Mouse (Mus musculus): Measurements from ENCODE around the gene Glt8d2. TPM values are rescaled to one million over a fixed set of nuclear protein-coding genes. Genes with fewer than 3 reads are reported as not detected.

Glt8d2 gene
- polyA plus RNA-seq, 1 experiment = not detected

GRCm38 (mm10) chr10:82662267-82662990 lies 28.0 kb downstream of the Glt8d2 start:
- Histone ChIP-seq H3K27ac (ENCODE audit: control insufficient read depth, insufficient read depth, low read depth, low read length, poor library complexity) (no peak overlapping the region), H3K4me3 (replicated peaks; ENCODE audit: control insufficient read depth, low read depth, low read length) (no peak overlapping the region), H3K4me1 (ENCODE audit: control insufficient read depth, insufficient read depth, low read length) (peaks cover 3% of the 10 kb centered on the region; the same call in 1 of the 2 replicates)
- WGBS = 23% methylated on average over 14 of the region's 14 CpGs
- no peak for TF ChIP-seq CTCF (IDR thresholded peaks at IDR 0.05; ENCODE audit: control insufficient read depth, insufficient read depth, low read length)
- TF ChIP-seq POLR2A (IDR thresholded peaks at IDR 0.05; ENCODE audit: borderline replicate concordance, control insufficient read depth, low read depth, low read length) = no peak

DNA sequence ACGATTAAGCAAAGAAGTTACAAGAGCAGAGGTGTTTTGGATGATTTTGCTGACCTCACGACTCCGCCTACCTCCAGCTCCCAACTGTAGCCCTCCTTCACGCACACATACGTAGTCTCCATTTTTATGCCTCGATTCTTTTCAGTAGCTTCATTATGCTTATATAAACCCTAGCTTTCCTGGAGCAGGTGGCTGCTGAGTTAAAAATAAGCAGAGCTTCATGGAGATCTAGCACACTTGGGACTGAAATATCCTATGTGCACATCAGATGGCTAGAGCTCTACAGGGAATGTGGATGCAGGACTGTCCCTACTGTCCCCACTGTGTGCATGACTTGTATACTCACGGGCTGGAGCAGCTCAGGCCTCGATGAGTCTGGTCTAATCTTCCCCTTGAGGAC lies 28.6 kb downstream of the Glt8d2 start:
- Histone ChIP-seq H3K27ac (ENCODE audit: control insufficient read depth, insufficient read depth, low read depth, low read length, poor library complexity) (no peak overlapping the region), H3K4me1 (ENCODE audit: control insufficient read depth, insufficient read depth, low read length) (peaks cover 3% of the 10 kb centered on the region; the same call in 1 of the 2 replicates), H3K4me3 (replicated peaks; ENCODE audit: control insufficient read depth, low read depth, low read length) (no peak overlapping the region)
- WGBS = 48% methylated on average over 8 of the region's 8 CpGs
- TF ChIP-seq CTCF (IDR thresholded peaks at IDR 0.05; ENCODE audit: control insufficient read depth, insufficient read depth, low read length) (no peak), POLR2A (IDR thresholded peaks at IDR 0.05; ENCODE audit: borderline replicate concordance, control insufficient read depth, low read depth, low read length) (no peak)

DNA sequence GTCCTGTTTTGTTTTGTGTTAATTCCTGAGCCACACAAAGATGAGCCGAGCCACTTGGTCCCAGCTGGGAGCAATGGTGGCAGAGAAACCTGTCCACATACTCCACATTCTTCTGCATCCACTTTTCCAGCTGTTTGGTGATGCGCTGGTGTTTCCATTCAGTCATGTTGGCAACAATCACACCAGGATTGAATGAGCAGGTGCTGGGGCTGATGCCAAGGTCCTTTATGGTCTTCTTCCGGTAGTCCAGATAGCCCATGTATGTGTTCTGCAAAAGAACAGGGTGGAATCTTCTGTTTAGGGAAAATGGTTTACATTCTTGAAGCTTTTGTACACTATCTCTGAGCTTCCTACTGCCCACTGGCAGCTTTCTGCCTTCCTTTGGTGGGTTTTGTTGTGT lies 35.9 kb downstream of the Glt8d2 start:
- no peak overlapping the region for H3K27ac ChIP-seq (ENCODE audit: control insufficient read depth, insufficient read depth, low read depth, low read length, poor library complexity)
- no peaks in the 10 kb centered on the region for H3K4me1 ChIP-seq (ENCODE audit: control insufficient read depth, insufficient read depth, low read length)
- TF ChIP-seq POLR2A (IDR thresholded peaks at IDR 0.05; ENCODE audit: borderline replicate concordance, control insufficient read depth, low read depth, low read length) (no peak), CTCF (IDR thresholded peaks at IDR 0.05; ENCODE audit: control insufficient read depth, insufficient read depth, low read length) (no peak)
- 80% methylated on average over 3 of the region's 3 CpGs for WGBS
- H3K4me3 ChIP-seq (replicated peaks; ENCODE audit: control insufficient read depth, low read depth, low read length) = no peak overlapping the region

- 76% methylated on average over 5 of the region's 5 CpGs for WGBS
- no peaks in the 10 kb centered on the region for H3K4me1 ChIP-seq (ENCODE audit: control insufficient read depth, insufficient read depth, low read length)
- no peak overlapping the region for H3K27ac ChIP-seq (ENCODE audit: control insufficient read depth, insufficient read depth, low read depth, low read length, poor library complexity)
- TF ChIP-seq POLR2A (IDR thresholded peaks at IDR 0.05; ENCODE audit: borderline replicate concordance, control insufficient read depth, low read depth, low read length) (no peak), CTCF (IDR thresholded peaks at IDR 0.05; ENCODE audit: control insufficient read depth, insufficient read depth, low read length) (no peak)
- H3K4me3 ChIP-seq (replicated peaks; ENCODE audit: control insufficient read depth, low read depth, low read length) = no peak overlapping the region
These were observed 37.8 kb downstream of the Glt8d2 start for GRCm38 (mm10) chr10:82652625-82653024.

DNA sequence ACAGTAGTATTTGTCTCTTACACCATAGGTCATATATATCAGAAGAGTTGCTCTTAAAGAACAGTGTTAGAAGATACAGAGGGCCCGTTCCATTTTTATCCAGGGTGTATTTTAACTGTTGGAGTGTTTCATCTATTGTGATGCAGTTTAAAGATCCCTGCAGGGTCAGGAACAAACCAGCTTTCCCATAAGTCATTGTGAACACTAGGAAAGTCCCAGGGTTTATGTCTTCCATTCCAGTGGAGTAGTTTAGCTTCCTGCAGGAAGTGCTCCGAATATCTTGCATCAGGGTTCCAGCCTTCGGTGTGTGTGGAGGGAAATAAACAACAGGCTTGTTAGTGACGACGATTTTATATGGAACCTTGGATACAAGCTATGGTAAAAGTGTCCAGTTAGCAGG lies 39.2 kb downstream of the Glt8d2 start:
- TF ChIP-seq CTCF (IDR thresholded peaks at IDR 0.05; ENCODE audit: control insufficient read depth, insufficient read depth, low read length) (no peak), POLR2A (IDR thresholded peaks at IDR 0.05; ENCODE audit: borderline replicate concordance, control insufficient read depth, low read depth, low read length) (no peak)
- WGBS = 84% methylated on average over 5 of the region's 5 CpGs

GRCm38 (mm10) chr10:82647205-82647811 lies 43.1 kb downstream of the Glt8d2 start:
- H3K4me3 ChIP-seq (replicated peaks; ENCODE audit: control insufficient read depth, low read depth, low read length) = no peak overlapping the region
- TF ChIP-seq POLR2A (IDR thresholded peaks at IDR 0.05; ENCODE audit: borderline replicate concordance, control insufficient read depth, low read depth, low read length) (no peak), CTCF (IDR thresholded peaks at IDR 0.05; ENCODE audit: control insufficient read depth, insufficient read depth, low read length) (no peak)
- H3K27ac ChIP-seq (ENCODE audit: control insufficient read depth, insufficient read depth, low read depth, low read length, poor library complexity) = peak overlapping the region; percentile 39; the same call in 1 of the 2 replicates
- no peaks in the 10 kb centered on the region; the same call in 1 of the 2 replicates for H3K4me1 ChIP-seq (ENCODE audit: control insufficient read depth, insufficient read depth, low read length)
- WGBS = 55% methylated on average over 17 of the region's 17 CpGs

More for the DNA sequence above, 39.2 kb downstream of the Glt8d2 start:
- Histone ChIP-seq H3K27ac (ENCODE audit: control insufficient read depth, insufficient read depth, low read depth, low read length, poor library complexity) (no peak overlapping the region), H3K4me3 (replicated peaks; ENCODE audit: control insufficient read depth, low read depth, low read length) (no peak overlapping the region), H3K4me1 (ENCODE audit: control insufficient read depth, insufficient read depth, low read length) (no peaks in the 10 kb centered on the region; the same call in 1 of the 2 replicates)

DNA sequence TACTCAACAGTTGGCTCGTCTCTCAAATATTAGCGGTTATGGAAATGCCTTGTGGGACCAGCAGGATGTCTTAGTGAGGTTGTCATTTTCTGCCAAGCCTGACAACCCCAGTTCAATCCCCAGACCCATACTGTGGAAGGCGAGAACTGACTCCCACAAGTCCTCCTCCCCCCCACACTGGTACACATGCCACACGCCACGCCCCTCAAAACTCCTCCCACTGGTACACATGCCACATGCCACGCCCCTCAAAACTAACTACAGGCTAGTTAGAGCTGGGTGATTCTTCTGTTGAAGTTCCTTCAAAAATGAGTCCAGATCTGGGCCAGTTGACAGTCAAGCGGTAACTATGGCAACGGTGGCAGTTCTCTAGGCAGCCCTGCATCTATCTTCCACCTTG lies 44.4 kb downstream of the Glt8d2 start:
- 94% methylated on average over 8 of the region's 8 CpGs for WGBS
- Histone ChIP-seq H3K4me1 (ENCODE audit: control insufficient read depth, insufficient read depth, low read length) (no peaks in the 10 kb centered on the region; the same call in 1 of the 2 replicates), H3K27ac (ENCODE audit: control insufficient read depth, insufficient read depth, low read depth, low read length, poor library complexity) (no peak overlapping the region), H3K4me3 (replicated peaks; ENCODE audit: control insufficient read depth, low read depth, low read length) (no peak overlapping the region)
- TF ChIP-seq CTCF (IDR thresholded peaks at IDR 0.05; ENCODE audit: control insufficient read depth, insufficient read depth, low read length) (no peak), POLR2A (IDR thresholded peaks at IDR 0.05; ENCODE audit: borderline replicate concordance, control insufficient read depth, low read depth, low read length) (no peak)

GRCm38 (mm10) chr10:82641481-82641880 lies 49.0 kb downstream of the Glt8d2 start:
- Histone ChIP-seq H3K4me3 (replicated peaks; ENCODE audit: control insufficient read depth, low read depth, low read length) (no peak overlapping the region), H3K27ac (ENCODE audit: control insufficient read depth, insufficient read depth, low read depth, low read length, poor library complexity) (no peak overlapping the region), H3K4me1 (ENCODE audit: control insufficient read depth, insufficient read depth, low read length) (no peaks in the 10 kb centered on the region)
- TF ChIP-seq POLR2A (IDR thresholded peaks at IDR 0.05; ENCODE audit: borderline replicate concordance, control insufficient read depth, low read depth, low read length) (no peak), CTCF (IDR thresholded peaks at IDR 0.05; ENCODE audit: control insufficient read depth, insufficient read depth, low read length) (no peak)
- 94% methylated on average over 9 of the region's 9 CpGs for WGBS

Measured in bone marrow, adult 2 months (tissue).